Mouse (Mus musculus) layer of hippocampus, adult 8-10 months (tissue): ENCODE measurements around the gene AU018091. TPM values are rescaled to one million over a fixed set of nuclear protein-coding genes. Genes with fewer than 3 reads are reported as not detected.
"Not testable (repeated sequence)": the region's sequence is repeated elsewhere in the genome, so short reads cannot be mapped to it uniquely, and the experiment has no call there.

Experiments
- DNase-seq, 2 experiments: peaks; one replicate each; pipeline ENCODE4 v3.0.0; 2022; ENCODE audit warnings: low spot score in 2 of 2
- microRNA-seq, 2 experiments: library from miRNA; unstranded; fragments of <30 nt; microRNA quantifications; one replicate each; pipeline ENCODE4 v1.2.0; 2022
- total RNA-seq, 4 experiments: library from RNA; stranded (reverse); gene quantifications; 2 replicates each; pipeline ENCODE4 v1.2.4; 2022

AU018091 gene
- total RNA-seq, 4 experiments from 2014 or later = not detected

GRCm38 (mm10) chr7:3168296-3168695 is 707 bp downstream of the AU018091 start:
- DNase-seq = no peak

DNA sequence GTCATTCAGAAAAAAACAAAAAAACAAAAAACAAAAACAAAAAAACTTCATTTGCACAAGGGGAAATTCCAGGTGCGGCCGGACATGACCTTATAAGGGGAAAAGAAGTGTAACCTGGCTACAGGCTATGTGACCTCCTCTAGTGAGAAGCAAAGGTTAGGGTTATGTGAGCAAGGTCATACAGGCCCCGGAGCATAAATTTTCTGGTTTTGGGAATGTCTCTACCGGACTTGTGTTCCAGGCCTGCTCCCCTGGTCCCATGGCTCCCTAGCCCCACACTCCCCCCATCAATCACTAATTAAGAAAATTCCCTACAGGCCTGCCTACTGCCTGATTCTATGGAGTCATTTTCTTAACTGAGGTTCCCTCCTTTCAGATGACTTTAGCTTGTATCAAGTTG is 2.7 kb downstream of the AU018091 start:
- no peak for DNase-seq

- no peak for DNase-seq
Measured at GRCm38 (mm10) chr7:3164991-3165390, 4.0 kb downstream of the AU018091 start.

DNA sequence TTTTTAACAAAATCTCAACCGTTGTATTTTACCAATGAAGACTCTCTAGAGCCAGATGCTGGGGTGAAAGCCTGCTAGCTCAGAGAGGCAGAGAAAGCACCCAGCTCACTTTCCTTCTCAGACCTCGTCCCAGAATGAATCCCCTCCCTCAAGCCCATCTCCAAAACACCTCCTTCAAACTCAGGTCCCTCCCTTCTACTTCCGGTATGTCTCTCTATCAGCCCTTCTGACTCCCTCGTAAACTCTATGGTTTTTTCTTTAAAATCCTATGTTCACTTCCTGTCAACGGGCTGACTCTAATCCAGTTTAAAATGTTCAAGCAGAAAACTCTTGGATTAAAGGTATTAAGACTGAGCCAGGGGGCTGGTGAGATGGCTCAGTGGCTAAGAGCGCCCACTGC is 4.6 kb downstream of the AU018091 start:
- no peak for DNase-seq

DNA sequence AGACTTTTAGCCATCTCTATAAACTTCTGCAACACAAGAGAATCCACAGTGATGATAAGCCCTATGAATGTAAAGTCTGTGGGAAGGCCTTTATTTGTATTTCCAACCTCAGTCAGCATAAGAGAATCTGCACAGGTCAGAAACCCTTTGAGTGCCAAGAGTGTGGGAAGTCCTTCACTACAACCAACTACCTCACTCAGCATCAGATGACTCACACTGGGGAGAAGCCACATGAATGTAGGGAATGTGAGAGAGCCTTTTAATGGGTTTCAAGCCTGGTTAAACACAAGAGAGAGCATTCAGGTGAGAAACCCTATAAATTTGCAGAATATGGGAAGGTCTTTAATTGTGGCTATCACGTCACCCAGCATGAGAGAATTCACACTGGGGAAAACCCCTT is 18.6 kb downstream of the AU018091 start:
- no peak for DNase-seq

DNA sequence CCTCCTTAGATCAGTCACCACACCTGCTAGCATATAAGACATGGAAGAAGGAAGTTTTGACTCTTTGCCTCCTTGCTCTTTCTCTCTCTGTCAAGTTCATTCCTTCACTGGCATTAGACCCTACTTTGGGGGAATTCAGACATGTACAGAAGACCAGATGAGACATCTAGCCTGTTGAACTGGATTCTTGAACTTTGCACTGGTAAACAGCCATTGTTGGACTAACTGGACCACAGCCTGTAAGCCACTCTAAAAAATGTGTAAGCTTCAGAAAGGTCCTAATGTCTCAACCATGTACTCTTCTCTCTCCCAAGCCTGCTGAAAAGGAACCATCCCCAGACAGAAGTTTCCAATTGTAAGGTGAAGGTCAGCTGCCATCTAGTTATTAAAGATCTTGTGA is 22.9 kb downstream of the AU018091 start:
- DNase-seq = no peak

GRCm38 (mm10) chr7:3143329-3143728 is 25.7 kb downstream of the AU018091 start:
- DNase-seq = no peak

DNA sequence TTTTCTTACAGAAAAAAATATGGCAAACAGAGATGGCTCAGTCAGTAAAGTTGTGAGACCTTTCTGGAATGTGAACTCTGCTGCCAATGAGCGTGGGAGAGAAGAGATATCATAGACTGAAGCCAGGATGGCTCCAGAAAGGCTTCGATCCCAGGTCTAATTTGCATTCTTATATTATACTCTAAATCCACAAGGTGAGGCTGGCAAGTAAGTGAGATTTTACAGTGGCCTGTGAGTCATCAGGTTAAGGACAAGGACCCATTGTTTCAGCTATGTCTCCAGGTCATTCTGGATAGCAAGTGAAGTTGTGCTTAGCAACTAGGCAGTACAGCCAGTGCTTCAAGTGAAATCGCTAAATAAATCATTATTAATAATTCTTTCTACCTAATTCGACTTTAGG is 33.4 kb downstream of the AU018091 start:
- DNase-seq = no peak

- DNase-seq = no peak
Measured at GRCm38 (mm10) chr7:3134654-3135053, 34.3 kb downstream of the AU018091 start.

DNA sequence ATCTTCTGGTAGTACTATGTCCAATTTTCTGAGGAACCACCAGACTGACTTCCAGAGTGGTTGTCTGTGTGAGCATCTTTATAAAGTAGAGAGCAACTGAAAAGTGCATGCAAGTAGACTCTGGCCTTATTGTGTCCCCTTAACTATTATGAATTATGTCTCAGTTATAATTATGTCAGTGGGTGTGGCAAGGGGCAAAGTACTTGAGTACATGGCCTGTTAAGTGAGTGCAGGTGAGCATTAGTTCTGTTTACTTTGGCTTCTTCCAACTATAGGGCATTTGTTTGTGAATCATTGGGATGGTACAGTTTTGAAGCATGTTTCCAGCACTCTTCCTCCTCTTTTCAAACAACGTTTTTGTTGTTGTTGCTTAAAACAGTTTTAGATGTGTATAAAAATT is 38.7 kb downstream of the AU018091 start:
- no peak for DNase-seq

GRCm38 (mm10) chr7:3128564-3128963 is 40.4 kb downstream of the AU018091 start:
- DNase-seq = not testable (repeated sequence)

DNA sequence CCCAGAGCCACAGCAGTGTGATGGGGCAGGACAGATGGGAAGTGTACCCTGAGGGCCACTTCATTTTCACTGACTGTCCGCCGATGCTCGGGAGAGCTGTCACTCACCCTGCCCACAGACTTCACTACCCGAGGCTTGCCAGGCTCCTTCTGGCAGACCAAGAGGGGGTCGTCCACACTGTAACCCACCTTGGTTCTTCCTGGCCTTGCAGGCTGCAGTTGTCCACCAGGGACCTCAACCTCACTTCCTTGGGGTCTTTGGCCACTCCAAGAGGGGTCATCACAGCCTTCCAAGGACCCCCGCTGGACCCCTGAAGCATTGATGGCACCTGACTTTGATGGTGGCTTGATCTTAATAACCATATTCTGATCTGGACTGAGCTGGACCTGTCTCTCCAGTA is 57.8 kb downstream of the AU018091 start:
- DNase-seq = not testable (repeated sequence)

GRCm38 (mm10) chr7:3106516-3107077 is 62.4 kb downstream of the AU018091 start:
- DNase-seq = not testable (repeated sequence)

Small RNA genes within 50 kb of the gene (microRNA-seq; reads per million reads assigned to microRNA genes)
- gene Mir290a (0 reads per million in 2 experiments), gene Mir290b (0 reads per million in 2 experiments), gene Mir291a (0 reads per million in 2 experiments), gene Mir292 (0 reads per million in 2 experiments), gene Mir292b (0 reads per million in 2 experiments)

Other genes starting within 250 kb of the AU018091 start
- gene Nlrp12, start 80.5 kb upstream of the AU018091 start, total RNA-seq = under 1 TPM in 1 of 4 experiments, not detected in 3; 0.09 TPM
- gene Myadm, start 119.9 kb upstream of the AU018091 start, total RNA-seq = 10 to 100 TPM; 57.2 to 68.4 (median 58.8) TPM
- 100 to 1,000 TPM; 458 to 553 (median 501) TPM for gene Prkcg, start 120.0 kb upstream of the AU018091 start, total RNA-seq
- 100 to 1,000 TPM; 131 to 139 (median 137) TPM for gene Cacng7, start 163.8 kb upstream of the AU018091 start, total RNA-seq
- 100 to 1,000 TPM; 331 to 354 (median 340) TPM for gene Cacng8, start 221.5 kb upstream of the AU018091 start, total RNA-seq